Mouse (Mus musculus): Measurements from ENCODE around the gene Olfr56. TPM values are rescaled to one million over a fixed set of nuclear protein-coding genes. Genes with fewer than 3 reads are reported as not detected.

The Olfr56 gene
- polyA plus RNA-seq, 1 experiment = 0.05 TPM

DNA sequence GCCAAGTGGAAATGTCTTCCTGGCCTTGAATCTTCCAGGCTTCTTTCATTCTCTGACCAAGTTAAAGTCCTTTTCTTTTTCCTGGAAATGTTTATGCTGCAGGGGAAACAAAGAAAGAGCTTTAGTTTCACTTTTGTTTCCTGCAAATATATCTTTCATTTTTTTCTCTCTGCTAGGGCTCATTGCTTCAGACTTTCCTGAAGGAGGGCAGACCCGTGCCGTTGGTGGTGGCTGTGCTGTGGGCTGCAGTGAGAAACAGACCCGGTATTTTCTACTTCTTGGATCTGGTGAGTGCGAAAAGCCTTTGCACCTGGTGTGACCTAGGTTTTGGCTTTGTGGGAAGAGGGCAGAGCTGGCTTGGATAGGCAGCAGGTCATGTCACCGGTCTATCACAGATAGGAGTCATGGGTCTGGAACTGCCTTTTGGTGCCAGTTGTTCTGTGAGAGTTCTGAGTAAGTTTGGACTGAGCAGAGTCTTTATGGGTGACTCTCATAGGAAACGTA, 108.2 kb downstream of the Olfr56 start:
- no peak overlapping the region for H3ac ChIP-seq (ENCODE audit: control insufficient read depth, insufficient read length, low read depth)
- no peak overlapping the region for H3K4me3 ChIP-seq (ENCODE audit: insufficient read depth, poor library complexity, severe bottlenecking)
- no peaks in the 10 kb centered on the region for H3K27me3 ChIP-seq (ENCODE audit: control insufficient read depth, insufficient read depth, insufficient read length)
- H3K79me2 ChIP-seq (ENCODE audit: control insufficient read depth, insufficient read depth) = no peaks in the 10 kb centered on the region
- H3K36me3 ChIP-seq (ENCODE audit: control insufficient read depth, insufficient read depth) = no peaks in the 10 kb centered on the region
- TF ChIP-seq MYOD1 (IDR thresholded peaks at IDR 0.05; ENCODE audit: control insufficient read depth, insufficient read length, low read depth) = no peak
- TF ChIP-seq CTCF (IDR thresholded peaks at IDR 0.05; ENCODE audit: control insufficient read depth, insufficient read depth, insufficient read length) = no peak
- no peak for TF ChIP-seq FOSL1 (IDR thresholded peaks at IDR 0.05; ENCODE audit: insufficient read depth, low read length, poor library complexity, severe bottlenecking)
- TF ChIP-seq MYOG (IDR thresholded peaks at IDR 0.05; ENCODE audit: control insufficient read depth, extremely low read depth, insufficient read length) = no peak
- no peak for TF ChIP-seq USF1 (IDR thresholded peaks at IDR 0.05; ENCODE audit: low read depth)
- no peak for TF ChIP-seq CEBPB (IDR thresholded peaks at IDR 0.05; ENCODE audit: low read depth)
- TF ChIP-seq MAX (IDR thresholded peaks at IDR 0.05) = no peak
- H3K79me3 ChIP-seq (ENCODE audit: low read depth) = no peaks in the 10 kb centered on the region

DNA sequence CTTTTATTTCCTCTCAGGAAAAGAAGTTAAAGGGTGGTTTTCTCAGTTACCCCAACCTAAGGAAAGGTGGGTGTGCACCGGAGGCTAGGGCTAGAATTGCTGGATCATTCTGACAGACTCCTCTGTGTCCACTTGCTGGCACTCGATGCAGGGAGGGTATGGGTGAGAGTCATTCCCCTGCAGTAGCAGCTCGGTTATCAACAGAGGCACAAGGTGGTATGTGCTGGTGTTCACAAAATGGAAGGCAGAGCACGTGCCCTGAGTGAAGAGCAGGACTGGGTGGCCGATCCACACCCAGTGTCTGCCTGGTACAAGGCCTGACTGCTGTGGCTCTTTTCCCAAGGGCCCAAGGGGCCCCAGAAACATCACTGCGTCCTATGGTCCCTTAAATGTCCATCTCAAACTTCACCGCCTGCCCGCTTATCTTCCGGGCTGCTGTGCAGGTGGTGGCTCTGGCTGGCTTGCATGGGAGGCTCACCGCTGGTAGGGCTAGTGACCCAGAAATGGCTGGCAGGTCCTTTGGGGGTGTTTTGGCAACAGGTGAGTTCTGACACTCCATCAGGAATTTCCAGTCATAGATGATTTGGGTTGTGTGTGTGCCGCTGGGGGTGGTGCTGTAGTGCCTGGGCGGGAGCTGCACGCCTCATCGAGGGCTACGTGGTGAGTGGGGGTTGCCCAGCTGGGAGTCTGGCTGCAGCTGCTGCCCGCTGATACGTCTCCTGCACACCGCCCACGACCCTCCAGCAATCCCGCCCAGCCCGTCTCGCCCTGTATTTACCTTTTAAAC, 109.3 kb downstream of the Olfr56 start:
- no peak overlapping the region for H3ac ChIP-seq (ENCODE audit: control insufficient read depth, insufficient read length, low read depth)
- H3K36me3 ChIP-seq (ENCODE audit: control insufficient read depth, insufficient read depth) = no peaks in the 10 kb centered on the region
- no peak overlapping the region for H3K4me3 ChIP-seq (ENCODE audit: insufficient read depth, poor library complexity, severe bottlenecking)
- TF ChIP-seq MYOG (IDR thresholded peaks at IDR 0.05; ENCODE audit: control insufficient read depth, extremely low read depth, insufficient read length) (no peak), MYOD1 (IDR thresholded peaks at IDR 0.05; ENCODE audit: control insufficient read depth, insufficient read length, low read depth) (peak; percentile 44)
- H3K79me3 ChIP-seq (ENCODE audit: low read depth) = no peaks in the 10 kb centered on the region
- H3K27me3 ChIP-seq (ENCODE audit: control insufficient read depth, insufficient read depth, insufficient read length) = no peaks in the 10 kb centered on the region
- no peaks in the 10 kb centered on the region for H3K79me2 ChIP-seq (ENCODE audit: control insufficient read depth, insufficient read depth)

DNA sequence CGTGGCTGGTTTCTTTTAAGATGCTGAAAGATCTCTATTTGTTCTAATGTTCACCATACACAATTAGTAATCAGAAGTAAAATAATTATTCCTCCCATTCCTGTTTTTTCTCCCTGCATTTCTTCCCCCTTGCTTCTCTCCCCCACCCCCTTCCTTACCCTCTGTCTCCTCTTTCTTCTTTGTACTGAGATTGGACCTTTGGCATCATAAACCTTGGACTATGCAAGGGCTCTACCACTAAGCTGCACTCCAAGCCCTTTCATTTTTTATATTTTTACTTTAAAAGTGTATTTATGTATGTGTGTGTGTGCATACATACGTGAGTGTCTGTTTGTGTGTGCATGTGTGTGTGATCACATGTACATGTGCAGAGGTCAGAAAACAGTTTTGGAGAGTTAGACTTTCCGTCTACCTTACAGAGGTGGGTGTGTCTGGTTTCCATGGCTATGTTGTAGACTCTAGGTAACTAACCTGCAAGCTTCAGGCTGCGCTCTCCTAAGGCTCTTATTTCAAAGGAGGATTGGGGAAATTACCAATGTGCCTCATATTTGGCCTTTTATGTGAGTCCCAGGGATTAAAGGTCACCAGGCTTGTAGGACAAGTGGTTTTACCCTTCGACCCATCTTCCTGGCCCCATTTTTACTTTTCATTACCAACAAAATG, 110.4 kb downstream of the Olfr56 start:
- no peak overlapping the region for H3K4me3 ChIP-seq (ENCODE audit: insufficient read depth, poor library complexity, severe bottlenecking)
- no peaks in the 10 kb centered on the region for H3K79me2 ChIP-seq (ENCODE audit: control insufficient read depth, insufficient read depth)
- TF ChIP-seq CEBPB (IDR thresholded peaks at IDR 0.05; ENCODE audit: low read depth) (no peak), USF1 (IDR thresholded peaks at IDR 0.05; ENCODE audit: low read depth) (no peak), MAX (IDR thresholded peaks at IDR 0.05) (no peak), CTCF (IDR thresholded peaks at IDR 0.05; ENCODE audit: control insufficient read depth, insufficient read depth, insufficient read length) (no peak), MYOD1 (IDR thresholded peaks at IDR 0.05; ENCODE audit: control insufficient read depth, insufficient read length, low read depth) (no peak), FOSL1 (IDR thresholded peaks at IDR 0.05; ENCODE audit: insufficient read depth, low read length, poor library complexity, severe bottlenecking) (no peak), MYOG (IDR thresholded peaks at IDR 0.05; ENCODE audit: control insufficient read depth, extremely low read depth, insufficient read length) (no peak)
- no peaks in the 10 kb centered on the region for H3K27me3 ChIP-seq (ENCODE audit: control insufficient read depth, insufficient read depth, insufficient read length)
- no peaks in the 10 kb centered on the region for H3K79me3 ChIP-seq (ENCODE audit: low read depth)
- H3K36me3 ChIP-seq (ENCODE audit: control insufficient read depth, insufficient read depth) = no peaks in the 10 kb centered on the region
- H3ac ChIP-seq (ENCODE audit: control insufficient read depth, insufficient read length, low read depth) = no peak overlapping the region

DNA sequence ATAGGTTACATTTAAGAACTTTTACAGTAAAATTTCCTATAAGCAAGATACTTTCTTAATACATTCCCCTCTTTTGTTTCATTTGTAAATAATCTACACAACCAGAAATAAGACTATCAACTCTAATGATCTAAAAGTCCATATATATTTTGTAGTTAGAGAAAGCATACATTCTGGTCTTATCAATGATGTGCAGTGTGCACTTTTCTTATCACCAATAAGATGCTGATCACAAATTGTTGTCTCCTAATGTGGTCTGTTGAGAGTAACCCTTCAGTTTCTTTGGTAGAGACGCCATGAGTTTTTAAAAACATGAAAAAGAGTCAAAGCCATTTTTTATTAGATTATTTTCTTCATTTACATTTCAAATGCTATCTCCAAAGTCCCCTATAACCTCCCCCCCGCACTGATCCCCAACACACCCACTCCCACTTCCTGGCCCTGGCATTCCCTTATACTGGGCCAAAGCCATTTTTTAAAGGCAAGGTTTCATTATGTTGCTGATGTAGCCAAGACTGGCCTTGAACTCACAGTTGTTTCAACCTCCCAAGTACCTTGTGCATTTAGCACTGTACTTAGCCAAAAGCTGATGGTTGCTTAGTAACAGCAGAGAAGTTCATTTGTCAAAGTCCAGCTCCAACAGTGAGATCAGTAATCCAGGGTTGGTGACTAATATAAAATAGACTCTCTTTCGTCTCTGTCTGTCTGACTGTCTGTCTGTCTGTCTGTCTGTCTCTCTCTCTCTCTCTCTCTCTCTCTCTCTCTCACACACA, 111.2 kb downstream of the Olfr56 start:
- no peak overlapping the region for H3ac ChIP-seq (ENCODE audit: control insufficient read depth, insufficient read length, low read depth)
- TF ChIP-seq MAX (IDR thresholded peaks at IDR 0.05) (no peak), FOSL1 (IDR thresholded peaks at IDR 0.05; ENCODE audit: insufficient read depth, low read length, poor library complexity, severe bottlenecking) (no peak), CTCF (IDR thresholded peaks at IDR 0.05; ENCODE audit: control insufficient read depth, insufficient read depth, insufficient read length) (no peak)
- H3K4me3 ChIP-seq (ENCODE audit: insufficient read depth, poor library complexity, severe bottlenecking) = no peak overlapping the region
- H3K27me3 ChIP-seq (ENCODE audit: control insufficient read depth, insufficient read depth, insufficient read length) = no peaks in the 10 kb centered on the region
- H3K79me2 ChIP-seq (ENCODE audit: control insufficient read depth, insufficient read depth) = no peaks in the 10 kb centered on the region
- no peaks in the 10 kb centered on the region for H3K79me3 ChIP-seq (ENCODE audit: low read depth)
- H3K36me3 ChIP-seq (ENCODE audit: control insufficient read depth, insufficient read depth) = no peaks in the 10 kb centered on the region

DNA sequence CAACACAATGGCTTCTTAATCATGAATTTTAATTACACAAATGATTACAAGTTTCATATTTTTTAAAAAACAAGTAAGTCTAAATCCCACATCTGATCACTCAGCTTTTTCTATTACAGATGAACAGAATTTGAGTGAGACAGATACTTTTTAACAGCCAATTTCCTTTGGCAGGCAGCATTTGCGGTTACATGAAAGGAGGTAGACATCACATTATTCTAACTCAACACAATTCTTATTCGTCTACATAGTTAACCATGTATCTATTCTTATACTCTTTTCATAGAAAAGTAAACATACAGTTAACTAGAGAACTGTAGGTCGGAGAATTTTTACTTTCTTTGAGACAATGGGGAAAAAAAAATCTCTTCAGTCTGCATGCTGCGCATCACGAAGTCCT, 111.9 kb downstream of the Olfr56 start:
- no peaks in the 10 kb centered on the region for H3K36me3 ChIP-seq (ENCODE audit: control insufficient read depth, insufficient read depth)
- no peaks in the 10 kb centered on the region for H3K79me2 ChIP-seq (ENCODE audit: control insufficient read depth, insufficient read depth)
- no peaks in the 10 kb centered on the region for H3K79me3 ChIP-seq (ENCODE audit: low read depth)
- no peak for TF ChIP-seq CTCF (IDR thresholded peaks at IDR 0.05; ENCODE audit: control insufficient read depth, insufficient read depth, insufficient read length)
- TF ChIP-seq USF1 (IDR thresholded peaks at IDR 0.05; ENCODE audit: low read depth) = no peak
- TF ChIP-seq FOSL1 (IDR thresholded peaks at IDR 0.05; ENCODE audit: insufficient read depth, low read length, poor library complexity, severe bottlenecking) = no peak
- TF ChIP-seq MYOG (IDR thresholded peaks at IDR 0.05; ENCODE audit: control insufficient read depth, extremely low read depth, insufficient read length) = no peak
- no peak for TF ChIP-seq MYOD1 (IDR thresholded peaks at IDR 0.05; ENCODE audit: control insufficient read depth, insufficient read length, low read depth)
- TF ChIP-seq MAX (IDR thresholded peaks at IDR 0.05) = no peak
- TF ChIP-seq CEBPB (IDR thresholded peaks at IDR 0.05; ENCODE audit: low read depth) = no peak
- H3K27me3 ChIP-seq (ENCODE audit: control insufficient read depth, insufficient read depth, insufficient read length) = no peaks in the 10 kb centered on the region
- H3K4me3 ChIP-seq (ENCODE audit: insufficient read depth, poor library complexity, severe bottlenecking) = no peak overlapping the region
- H3ac ChIP-seq (ENCODE audit: control insufficient read depth, insufficient read length, low read depth) = no peak overlapping the region

Data from C2C12 (cell line).